Mouse (Mus musculus): Measurements from ENCODE around the gene Izumo1r.
"Not testable (repeated sequence)": the region's sequence is repeated elsewhere in the genome, so short reads cannot be mapped to it uniquely, and the experiment has no call there.

Gene Izumo1r

DNA sequence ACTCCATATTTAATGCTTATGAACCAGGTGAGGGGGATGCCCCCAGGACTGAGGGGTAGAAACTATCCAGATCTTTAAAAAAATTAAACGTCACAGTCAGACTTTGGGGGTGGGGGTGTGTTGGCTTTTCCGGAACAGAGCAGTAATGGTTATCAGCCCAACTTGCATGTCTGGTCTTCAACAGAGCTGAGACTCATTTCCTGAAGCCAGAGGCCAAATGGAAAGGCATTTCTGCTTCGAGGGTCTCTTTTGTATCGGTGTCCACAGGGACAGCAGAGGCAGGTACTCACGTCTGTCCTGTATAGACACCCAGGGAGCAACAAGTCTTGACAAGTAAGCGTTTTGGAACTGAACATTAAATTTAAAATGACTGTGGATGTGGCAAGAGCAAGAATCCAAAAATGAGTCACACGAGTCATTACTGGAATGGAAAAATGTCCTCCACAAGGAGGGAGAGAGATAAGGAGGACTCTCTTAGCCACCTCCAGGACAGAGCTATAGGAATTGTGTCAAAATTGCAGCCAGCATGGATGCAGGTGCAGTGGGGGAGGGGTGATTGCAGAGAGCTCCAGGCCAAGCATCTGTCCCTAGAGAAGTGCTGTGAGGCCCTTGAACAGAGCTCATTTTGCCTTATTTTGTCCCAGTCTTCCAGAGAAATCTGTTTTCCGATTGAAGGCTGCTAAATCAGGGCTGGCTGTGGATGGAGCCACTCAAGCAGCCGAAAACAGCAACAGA is 1.2 kb upstream of the Izumo1r start:
- DNase-seq: no peak

DNA sequence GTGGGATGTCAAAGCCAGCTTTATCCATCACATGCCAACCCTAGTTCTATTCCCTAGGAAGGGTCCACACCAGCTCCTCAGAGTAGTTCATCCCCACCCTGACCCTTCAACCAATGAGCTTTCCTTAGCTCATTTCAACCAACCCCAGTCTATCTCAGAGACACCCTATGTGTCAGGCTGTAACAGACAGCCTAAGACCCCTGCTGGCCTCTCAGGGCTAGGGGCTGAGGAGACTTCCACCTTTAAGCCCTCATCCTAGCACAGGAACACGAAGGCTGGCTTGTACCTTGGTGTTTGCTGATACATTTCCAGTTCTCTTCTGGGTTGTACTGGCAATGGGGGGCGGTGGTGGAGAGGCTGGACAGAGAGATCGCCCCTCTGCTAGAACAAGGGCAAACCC is 743 bp downstream of the Izumo1r start:
- no peak for DNase-seq

DNA sequence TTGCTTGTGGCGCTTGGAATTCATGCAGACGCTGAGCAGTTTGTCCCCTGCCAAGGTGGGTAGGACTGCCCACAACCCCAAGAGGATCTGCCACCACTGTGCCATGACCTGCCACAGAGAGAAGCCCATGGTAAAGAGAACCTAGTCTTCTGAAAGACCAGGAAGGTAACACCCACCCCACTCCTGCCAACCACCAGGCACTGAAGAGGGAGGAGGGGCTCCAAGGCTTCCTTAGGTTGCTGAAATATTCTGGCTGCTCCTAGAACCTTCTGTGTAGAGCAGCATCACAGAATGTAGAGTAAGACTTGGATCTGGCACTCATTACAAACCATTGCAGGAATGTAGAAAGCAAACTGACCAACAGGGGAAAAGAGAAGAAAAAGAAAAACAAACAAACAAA is 1.3 kb downstream of the Izumo1r start:
- no peak for DNase-seq

DNA sequence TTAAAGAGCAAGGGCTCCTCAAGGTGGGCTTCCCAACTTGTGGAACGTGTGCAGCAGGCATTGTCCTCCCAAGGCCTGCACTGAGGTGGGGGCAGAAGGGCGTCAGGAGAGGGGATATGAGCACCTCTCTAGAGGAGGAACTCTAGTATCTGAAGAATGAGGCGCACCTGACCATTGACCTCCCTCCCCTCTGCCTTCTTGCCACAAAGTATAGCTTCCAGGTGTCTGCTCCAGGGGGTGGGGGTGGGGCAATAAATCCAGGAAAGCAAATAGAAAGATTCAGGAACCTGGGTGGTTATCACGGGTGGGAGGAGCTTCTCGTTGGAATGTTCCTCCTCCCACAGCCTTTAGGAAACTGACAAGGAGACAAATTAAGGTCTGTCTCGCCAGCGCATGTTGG is 2.0 kb downstream of the Izumo1r start:
- DNase-seq: no peak

DNA sequence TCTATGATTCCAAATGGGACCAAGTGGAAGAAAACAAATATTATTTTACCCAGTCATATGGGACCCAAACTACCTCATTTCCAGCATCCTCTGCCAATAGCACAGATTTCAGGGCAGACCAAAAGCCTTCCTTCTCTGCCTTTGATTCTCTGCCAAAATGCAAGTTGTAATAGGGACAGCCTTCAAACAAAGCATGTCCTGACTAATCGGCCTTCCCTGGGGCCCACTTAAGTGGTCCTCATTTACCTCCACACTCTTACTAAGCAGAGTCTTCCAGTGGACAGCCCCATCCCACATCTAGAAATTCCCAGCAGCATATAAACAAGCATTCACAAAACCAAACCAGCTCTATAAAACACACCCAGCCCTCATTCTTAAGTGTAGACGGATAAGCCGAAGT is 6.6 kb downstream of the Izumo1r start:
- DNase-seq: no peak

DNA sequence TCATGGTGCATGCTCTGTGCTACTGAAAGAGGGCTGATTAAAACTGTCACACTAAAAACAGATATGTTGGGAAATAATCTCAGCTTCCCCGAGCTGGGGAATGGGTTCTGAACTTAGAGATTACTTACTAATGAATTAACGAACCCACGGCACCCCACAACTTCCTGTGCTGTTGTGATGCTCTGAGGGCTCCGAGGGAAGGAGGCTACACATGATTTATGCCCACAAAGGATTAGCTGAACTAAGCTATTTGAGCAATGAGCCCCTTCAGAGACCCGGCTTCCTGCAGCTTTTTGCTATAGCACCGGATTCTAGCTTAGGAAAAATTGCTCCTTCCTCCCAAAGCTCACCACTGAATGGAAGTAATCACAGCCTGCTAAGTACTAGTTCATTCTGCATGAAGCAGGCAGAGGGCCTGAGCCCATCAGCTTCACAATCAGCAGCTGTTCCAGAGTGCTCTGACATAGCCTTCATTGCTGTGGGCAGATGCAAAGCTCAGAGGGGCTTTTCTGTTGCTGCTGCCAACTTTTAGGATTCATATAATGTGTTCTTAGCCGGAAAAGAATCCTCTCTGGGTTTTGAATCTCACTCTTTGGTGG is 8.4 kb downstream of the Izumo1r start:
- no peak for DNase-seq

DNA sequence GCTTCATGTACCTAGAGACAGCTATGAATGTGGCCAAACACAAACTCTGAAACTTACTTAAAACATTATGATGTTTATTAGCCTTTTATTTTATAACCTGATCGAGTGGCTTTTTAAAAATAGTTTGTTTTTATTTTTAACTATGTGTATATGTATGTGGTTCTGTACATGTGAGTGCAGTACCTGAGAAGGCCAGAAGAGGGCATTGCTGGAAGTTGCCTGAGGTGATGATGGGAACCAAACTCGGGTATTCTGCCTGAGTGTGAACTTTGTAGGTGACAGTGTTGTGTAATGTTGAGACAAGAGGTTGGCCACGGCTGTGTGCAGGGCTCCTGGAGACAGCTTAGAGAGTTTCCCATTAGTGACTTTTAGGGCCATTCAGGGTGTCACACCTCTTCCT is 9.1 kb downstream of the Izumo1r start:
- peak; percentile 11 to 24 for DNase-seq

DNA sequence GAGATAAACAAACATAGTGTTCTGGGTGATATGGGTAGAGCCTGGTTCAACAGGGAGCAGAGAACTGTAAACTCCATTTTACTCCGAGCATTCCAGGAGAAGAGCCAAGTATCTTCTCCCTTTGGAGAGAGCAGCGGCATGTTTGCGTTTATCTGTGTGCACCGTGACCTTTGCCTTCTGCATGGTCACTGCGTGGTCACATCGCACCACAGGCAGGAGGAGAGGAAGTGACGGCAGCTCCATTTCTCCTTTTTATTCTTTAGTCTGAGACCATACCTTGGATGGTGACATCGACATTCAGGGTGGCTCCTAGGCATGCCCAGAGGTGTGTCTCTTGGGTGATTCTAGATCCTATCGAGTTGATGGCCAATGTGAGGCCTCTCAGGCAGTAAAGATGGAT is 10.4 kb downstream of the Izumo1r start:
- no peak for DNase-seq

DNA sequence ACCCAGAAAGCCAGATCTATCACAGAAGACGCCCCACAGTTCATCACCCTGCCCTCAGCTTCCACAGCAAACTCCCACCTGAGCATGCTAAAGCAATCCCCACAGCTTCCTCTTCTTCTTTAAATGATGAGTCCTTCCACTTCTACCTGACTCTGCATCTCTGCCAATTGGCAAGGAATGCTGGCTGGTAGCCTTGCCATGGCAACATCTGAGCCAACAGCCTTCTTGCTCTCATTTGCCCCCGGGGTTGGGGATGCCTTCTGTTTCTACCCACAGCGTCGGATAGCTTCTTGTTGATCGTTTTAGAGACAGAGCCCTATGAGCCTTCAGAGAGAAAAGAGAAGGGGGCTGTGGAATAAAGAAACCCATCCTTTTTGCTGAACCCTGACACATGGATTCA is 11.9 kb downstream of the Izumo1r start:
- DNase-seq: no peak

DNA sequence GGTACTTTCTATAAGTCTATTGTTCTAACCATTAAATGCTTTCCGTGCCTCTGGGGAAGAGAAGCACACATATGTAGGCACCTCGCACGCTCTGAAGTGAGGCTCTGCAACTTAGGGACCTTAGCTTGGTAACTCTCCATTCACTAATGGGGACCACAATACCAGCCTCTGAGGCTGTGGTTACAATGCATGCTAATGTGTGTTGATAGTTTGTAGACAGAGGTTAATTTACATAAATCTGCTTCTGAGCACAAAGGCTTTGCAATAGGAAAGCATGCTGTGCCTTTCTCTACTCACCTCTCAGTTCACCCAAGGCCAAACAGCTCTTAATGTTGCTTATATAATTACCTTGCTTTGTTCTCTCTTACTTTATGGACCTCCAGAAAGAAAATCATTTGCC is 13.1 kb downstream of the Izumo1r start:
- no peak for DNase-seq

DNA sequence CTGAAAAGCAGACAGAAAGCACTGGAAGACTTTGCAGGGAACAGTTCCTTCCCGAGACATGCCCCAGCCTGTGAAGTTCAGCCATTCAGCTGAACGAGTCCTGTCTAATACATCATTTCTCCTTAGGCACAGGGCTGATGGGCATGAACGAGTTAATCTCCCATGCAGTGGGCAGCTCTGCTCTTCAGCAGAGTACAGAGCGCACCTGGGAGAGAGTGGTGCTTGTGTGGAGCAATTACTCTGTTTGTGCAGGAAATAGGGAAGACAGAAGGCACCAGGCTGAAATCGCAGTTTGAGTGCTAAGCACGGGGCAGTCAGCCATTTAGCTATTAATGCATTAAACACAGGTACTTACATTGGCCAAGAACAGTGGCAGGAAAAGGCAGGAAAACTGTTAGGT is 15.1 kb downstream of the Izumo1r start:
- no peak for DNase-seq

DNA sequence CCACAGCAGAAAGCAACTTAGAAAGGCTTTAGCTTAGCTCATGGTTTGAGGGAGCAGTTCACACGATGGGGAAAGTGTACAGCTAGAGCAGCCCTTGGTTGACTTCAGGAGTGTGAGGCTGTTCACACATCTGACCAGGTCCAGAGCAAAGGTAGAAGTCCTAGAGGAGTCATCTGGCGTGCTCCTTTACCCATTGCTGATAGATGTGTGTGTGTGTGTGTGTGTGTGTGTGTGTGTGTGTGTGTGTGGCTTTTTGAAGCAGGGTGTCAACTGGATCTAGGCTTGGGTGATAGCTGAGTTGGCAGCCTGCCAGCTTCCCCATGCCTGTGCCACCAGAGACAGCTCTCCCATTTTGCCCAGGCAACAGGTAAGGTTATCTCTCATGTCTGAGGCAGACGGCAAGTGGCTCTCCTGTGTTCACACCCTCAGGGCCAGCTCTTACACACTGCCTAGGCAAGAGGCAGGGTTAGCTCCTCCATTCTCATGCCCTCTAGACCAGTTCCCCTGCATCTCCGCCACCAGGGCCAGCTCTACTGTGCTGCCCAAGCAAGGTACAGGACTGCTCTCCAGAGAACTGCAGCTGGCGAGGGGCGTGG is 15.9 kb downstream of the Izumo1r start:
- no peak for DNase-seq

DNA sequence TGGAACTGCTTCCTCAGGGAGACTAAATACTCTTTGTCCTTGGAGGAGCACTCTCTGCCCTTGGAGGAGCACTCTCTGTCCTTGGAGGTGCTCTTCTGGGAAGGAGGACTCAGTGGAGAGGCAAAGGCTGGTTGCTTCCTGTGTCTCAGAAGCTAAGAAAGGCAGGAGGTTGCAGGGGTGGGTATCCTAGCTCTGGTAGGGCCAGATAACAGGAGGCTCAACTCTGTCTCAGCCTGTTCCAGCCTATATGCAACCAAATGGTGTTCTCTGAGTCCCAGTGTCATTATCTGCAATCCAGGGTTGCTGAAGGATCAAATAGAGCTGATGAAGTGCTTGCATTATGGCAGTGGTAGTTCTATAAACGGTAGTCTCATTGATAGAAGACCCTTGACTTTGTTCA is 17.8 kb downstream of the Izumo1r start:
- no peak for DNase-seq

DNA sequence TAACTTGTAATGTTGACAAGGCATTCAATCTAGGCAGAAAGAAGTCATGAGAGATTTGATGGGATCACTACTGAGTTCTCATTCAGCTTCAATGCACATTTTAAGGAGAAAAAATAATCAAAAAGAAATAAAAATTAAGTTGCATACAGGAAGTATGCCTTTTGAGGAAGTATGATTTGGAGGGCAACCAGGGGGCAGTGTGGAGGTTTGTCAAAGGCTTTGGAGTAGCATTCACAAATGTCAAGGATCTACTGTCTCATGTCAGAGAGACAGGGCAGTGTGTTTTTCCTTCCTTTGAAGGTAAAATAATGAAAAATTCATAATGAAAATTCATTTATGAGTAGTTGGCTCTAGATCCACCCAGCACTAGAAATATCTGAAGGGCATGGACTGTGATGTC is 18.6 kb downstream of the Izumo1r start:
- peak; percentile 54 to 57 for DNase-seq

DNA sequence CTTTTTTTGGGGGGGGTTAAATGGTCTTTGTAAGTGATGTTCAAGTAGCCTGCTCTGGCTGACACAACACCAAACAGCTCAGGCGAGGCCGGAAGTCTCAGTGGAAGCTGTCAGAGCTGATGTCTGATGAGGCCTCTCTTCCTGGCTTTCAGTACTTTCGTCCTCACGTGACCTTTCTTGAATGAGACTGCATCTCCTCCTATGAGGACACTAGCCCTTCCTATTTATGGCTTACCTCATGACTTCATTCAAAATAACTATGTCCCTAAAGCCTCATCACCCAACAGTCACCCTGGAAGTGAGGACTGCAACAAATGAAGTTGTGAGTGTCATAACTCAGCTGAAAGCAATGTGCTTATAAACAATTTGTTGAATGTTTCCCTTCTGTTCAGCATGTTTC is 19.1 kb downstream of the Izumo1r start:
- DNase-seq: no peak

DNA sequence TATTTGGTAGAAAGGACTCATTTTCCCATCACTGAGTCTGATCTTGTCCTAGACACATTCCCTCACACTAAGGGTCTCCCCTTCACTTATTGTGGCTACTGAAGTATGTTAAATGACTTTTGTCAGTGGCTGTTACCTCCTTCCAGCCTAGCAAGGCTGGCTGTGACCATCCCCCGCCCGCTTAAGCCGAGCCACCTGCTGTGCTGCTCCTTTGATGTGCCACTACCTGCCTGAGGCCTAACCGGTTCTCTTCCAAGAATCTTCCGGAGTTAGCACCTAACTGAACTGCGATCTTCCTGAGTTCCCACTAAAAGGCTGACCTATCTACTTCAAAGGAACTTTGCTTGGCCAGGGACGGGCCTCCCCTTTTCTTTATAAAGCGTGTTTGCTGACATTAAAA is 27.2 kb downstream of the Izumo1r start:
- not testable (repeated sequence) for DNase-seq

DNA sequence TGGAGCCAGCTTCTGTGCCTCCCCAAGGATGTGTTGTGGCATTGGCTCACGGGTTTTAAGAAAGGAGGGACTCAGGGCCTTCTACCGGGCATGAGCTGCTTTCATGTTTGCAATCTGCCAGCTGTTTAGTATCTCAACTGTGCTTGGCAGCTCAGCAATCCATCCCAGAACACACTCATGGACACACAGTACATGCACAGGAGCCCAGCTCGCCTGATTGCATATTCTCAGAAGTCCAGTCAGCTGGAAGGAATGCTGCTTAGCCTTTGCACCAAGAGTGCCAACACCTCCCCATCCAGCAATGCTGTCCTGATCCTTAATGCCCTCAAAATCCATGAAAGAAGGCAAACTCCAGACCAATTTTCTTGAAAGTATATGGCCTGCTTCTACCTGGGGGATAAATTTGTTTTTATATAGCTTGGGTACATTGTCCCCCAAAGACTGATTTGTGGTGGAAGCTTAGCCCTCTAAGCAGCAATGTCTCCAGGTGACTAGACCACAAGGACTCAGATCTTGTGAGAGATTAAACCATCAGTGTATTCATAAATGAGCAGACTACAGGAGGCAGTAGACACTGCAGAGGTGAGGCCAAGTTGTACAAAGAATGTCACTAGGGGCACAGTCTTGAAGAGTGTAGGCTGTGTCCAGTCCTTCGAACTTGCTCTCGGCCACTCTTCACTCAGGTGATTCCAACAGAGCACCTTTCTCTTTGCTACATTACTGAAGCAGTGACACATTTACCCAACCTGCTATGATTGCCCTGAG is 27.8 kb downstream of the Izumo1r start:
- DNase-seq: no peak

DNA sequence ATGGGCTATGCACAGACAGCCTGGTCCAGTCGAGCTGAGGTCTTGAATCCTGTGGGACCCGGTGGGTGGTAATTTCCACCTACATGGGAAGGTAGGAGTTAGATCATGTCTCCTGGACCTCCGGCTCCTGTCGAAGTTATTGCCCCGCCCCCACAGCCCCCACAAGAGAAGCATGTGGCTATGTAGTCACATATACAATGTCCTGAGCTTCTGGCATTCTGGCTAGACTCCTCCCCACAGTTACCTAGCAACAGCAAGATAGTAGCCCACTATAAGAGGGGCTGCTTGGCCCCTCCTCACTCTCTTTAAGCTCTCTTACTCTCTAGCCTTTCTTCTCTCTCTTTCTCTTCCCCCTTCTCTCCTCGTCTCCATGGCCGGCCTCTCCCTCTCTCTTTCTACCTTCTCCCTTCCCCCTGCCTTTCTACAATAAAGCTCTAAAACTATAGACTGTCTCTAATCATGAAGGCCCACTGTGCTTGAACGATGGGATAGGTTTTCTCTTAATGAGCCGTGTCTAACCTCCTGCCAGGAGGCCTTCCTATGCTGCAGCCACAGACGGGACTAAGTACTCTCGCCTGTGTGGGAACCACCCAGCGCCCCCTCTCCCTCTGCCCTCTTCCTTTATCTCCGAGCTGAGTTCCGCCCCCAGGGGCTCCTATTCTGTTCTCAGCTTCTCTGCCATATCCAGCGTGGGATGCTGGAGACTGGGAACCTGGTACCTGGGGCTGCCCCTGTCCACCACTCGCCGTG is 31.4 kb downstream of the Izumo1r start:
- DNase-seq: no peak

DNA sequence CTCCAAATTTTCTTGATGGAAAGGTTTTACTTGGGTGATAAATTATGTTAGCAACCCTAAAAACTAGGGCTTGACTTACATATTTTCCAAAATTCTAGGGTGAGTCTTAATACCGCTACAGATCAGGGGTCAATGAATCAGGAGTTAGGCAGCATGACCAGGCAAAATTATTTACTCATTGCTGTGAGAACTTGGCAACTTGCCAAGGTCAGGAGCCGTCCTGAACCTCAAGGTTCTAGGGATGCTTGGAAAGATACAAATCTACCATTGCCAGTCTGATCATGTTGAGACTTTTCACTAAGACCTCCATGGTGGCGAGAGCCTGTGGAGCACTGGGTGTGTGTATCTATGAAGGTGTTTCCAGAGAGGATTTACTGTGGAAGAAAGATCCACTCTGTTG is 32.2 kb downstream of the Izumo1r start:
- DNase-seq: no peak

DNA sequence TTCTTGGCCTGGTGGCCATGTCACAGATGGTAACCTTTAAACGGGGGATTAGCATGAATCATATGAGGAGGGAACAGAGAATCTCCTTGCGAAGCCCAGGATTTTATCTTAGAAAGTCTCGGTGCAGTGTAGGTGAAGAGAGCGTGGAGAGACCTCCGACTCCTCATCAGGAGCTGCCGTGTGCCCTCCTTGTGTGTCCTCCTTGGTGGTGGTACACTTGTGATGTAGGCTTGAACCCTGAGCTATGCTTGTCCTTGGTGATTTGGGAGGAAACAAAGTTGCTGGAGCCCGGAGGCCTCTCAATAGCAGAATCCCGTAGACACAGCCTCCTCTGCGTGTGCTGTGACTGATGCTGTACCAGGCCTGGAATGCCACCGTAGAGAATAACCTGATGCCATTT is 32.9 kb downstream of the Izumo1r start:
- no peak for DNase-seq

DNA sequence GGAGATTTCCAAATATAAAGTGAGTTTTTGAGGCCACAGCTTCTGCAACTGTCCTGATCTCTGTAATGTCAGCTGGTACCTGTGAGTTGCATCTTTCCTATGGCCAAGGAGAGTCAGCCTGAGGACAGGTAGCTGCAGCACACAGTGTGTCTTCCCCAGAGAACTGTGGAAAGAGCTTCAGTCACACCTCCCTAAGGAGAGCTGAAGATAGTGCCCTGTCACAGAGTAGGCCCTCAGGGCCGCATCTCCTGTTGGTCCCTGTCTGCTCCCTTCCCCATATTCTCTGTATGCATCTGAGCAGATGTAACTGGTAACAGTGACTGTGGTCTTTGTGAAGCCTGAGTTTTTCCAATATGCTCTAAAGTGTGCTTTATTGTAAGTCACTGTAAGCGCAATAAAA is 33.4 kb downstream of the Izumo1r start:
- DNase-seq: no peak

DNA sequence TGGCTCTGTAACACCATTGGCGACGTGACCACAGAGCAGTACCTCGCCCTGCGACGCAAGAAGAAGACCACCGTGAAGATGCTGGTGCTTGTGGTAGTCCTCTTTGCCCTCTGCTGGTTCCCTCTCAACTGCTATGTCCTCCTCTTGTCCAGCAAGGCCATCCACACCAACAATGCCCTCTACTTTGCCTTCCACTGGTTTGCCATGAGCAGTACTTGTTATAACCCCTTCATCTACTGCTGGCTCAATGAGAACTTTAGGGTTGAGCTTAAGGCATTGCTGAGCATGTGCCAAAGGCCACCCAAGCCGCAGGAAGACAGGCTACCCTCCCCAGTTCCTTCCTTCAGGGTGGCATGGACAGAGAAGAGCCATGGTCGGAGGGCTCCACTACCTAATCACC is 35.4 kb downstream of the Izumo1r start:
- DNase-seq: no peak

DNA sequence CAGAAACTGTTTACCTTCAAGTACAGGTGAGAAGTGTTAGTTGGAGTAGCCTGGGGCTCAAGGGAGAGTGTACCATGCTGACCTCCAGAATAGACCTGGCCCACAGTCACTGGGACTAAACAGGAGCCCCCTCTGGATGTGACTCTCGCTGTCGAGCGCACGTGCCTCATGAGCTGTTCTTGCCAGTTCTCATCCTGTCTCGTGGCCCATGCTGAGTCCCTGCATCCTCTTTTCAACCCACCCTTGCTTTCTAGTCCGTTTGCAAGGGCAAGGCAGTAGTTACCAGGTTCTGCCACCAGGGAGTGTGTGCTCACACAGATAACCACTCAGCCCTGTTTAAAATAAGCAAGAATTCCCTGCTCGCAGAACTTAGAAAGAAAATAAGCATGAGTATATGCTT is 36.8 kb downstream of the Izumo1r start:
- DNase-seq: peak; percentile 61 to 64
